8 mouse cellular contexts compared by ENCODE assay signal in the genomic region with DNA sequence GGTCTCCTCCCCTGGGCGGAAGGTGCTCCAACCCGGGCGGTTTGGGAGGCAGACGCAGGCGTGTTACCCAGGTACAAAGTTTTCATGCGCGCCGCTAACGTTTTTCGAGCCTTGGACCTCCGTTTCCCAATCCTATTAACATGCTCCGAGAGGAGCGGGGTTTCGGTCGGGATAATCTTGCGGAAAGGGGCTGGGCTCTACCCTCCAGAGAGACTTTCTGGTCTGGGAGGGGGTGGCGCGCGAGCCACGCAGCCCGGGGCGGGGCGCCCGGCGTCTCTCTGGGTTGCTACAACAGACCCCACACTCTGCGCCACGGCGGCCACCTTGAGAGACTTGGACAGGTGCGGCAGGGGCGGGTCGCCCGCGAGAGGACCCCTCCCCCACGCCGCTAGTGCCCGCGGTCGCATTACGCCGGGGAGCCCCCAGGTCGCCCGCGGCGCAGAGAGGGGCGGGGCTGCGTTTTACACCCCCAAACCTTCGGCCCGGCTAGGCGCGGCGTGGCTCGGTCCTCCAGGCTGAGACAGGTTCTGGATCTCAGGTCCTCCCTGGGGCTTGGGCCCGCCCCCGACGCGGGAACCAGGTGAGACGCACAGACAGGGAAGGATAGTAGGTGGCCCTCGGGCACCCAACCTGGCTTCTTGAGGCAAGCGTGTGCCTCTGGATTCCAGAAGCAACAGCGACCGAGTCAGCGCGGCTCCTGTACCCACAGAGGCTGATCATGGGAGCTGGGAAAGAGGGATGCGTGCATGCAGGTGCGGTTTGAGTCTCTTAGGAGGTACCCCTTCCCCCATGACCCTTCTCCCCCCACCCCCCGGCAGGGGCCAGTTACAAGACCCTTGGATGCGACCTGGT. TPM values are rescaled to one million over a fixed set of nuclear protein-coding genes. Genes with fewer than 3 reads are reported as not detected.
DNase-seq lines count a peak whose midpoint lies in the region; ATAC-seq lines count a peak whose summit lies in the region.

No protein-coding gene starts in this region.

- peak overlapping the region; percentile 57 for H3K9ac ChIP-seq in embryonic facial prominence, embryonic 14.5 days (ENCODE audit: low read depth, low read length)
- peak overlapping the region; percentile 61 for H3K9ac ChIP-seq in lung, embryonic 16.5 days (ENCODE audit: low read length)
- peak overlapping the region; percentile 63 for H3K9ac ChIP-seq in stomach, embryonic 16.5 days (ENCODE audit: low read length)

- peak overlapping the region; percentile 94 for H3K4me2 ChIP-seq in embryonic facial prominence, embryonic 14.5 days (ENCODE audit: low read depth, low read length)
- peak overlapping the region; percentile 73 for H3K4me2 ChIP-seq in lung, embryonic 16.5 days (ENCODE audit: low read depth, low read length)
- peak overlapping the region; percentile 85 for H3K4me2 ChIP-seq in stomach, embryonic 16.5 days (ENCODE audit: low read depth, low read length)

- H3K4me3 ChIP-seq in embryonic facial prominence, embryonic 14.5 days (ENCODE audit: low read depth, low read length), result peak overlapping the region; percentile 50
- peak overlapping the region; percentile 57 for H3K4me3 ChIP-seq in lung, embryonic 16.5 days (ENCODE audit: low read length)
- H3K4me3 ChIP-seq in stomach, embryonic 16.5 days (replicated peaks; ENCODE audit: low read length), result peak overlapping the region; percentile 54

- no peaks in the 10 kb centered on the region for H3K36me3 ChIP-seq in embryonic facial prominence, embryonic 14.5 days (ENCODE audit: control insufficient read depth, insufficient read depth, low read length)
- no peaks in the 10 kb centered on the region for H3K36me3 ChIP-seq in lung, embryonic 16.5 days (ENCODE audit: control insufficient read depth, insufficient read depth, low read length)
- H3K36me3 ChIP-seq in stomach, embryonic 16.5 days (ENCODE audit: control insufficient read depth, insufficient read depth, low read length), result no peaks in the 10 kb centered on the region

- peak; percentile 25 for DNase-seq in thymus, postnatal 4 days
- no peak for DNase-seq in thymus, adult 18-20 months
- DNase-seq in embryonic facial prominence, embryonic 14.5 days (ENCODE audit: low spot score), result peak; percentile 24
- DNase-seq in kidney, adult 9 months, result peak; percentile 72
- DNase-seq in B cell, adult 2 months, result no peak
- DNase-seq in heart, postnatal 4 days, result no peak

- H3K27me3 ChIP-seq in embryonic facial prominence, embryonic 14.5 days (replicated peaks; ENCODE audit: control insufficient read depth, insufficient read depth, low read length), result peaks cover 71% of the 10 kb centered on the region
- H3K27me3 ChIP-seq in lung, embryonic 16.5 days (ENCODE audit: control insufficient read depth, insufficient read depth, low read depth, low read length), result peaks cover 43% of the 10 kb centered on the region
- peaks cover 51% of the 10 kb centered on the region for H3K27me3 ChIP-seq in stomach, embryonic 16.5 days (ENCODE audit: control insufficient read depth, insufficient read depth, low read length)

- no peak overlapping the region for H3K27ac ChIP-seq in embryonic facial prominence, embryonic 14.5 days (replicated peaks; ENCODE audit: low read depth, low read length)
- H3K27ac ChIP-seq in lung, embryonic 16.5 days (ENCODE audit: low read length), result peak overlapping the region; percentile 65
- H3K27ac ChIP-seq in stomach, embryonic 16.5 days (ENCODE audit: low read length), result peak overlapping the region; percentile 57; the same call in 1 of the 2 replicates

- peak; percentile 76 for ATAC-seq in embryonic facial prominence, embryonic 14.5 days (ENCODE audit: low read depth)
- ATAC-seq in lung, embryonic 16.5 days (ENCODE audit: low read depth), result peak; percentile 77
- peak; percentile 54 for ATAC-seq in stomach, embryonic 16.5 days (ENCODE audit: insufficient read depth, low FRiP score)

- no peaks in the 10 kb centered on the region for H3K9me3 ChIP-seq in embryonic facial prominence, embryonic 14.5 days (ENCODE audit: control insufficient read depth, low read length)
- no peaks in the 10 kb centered on the region for H3K9me3 ChIP-seq in lung, embryonic 16.5 days (ENCODE audit: control insufficient read depth, low read length)
- no peaks in the 10 kb centered on the region for H3K9me3 ChIP-seq in stomach, embryonic 16.5 days (replicated peaks; ENCODE audit: control insufficient read depth, low read length)

- under 1% methylated on average over 45 of the region's 67 CpGs for WGBS in embryonic facial prominence, embryonic 14.5 days
- WGBS in lung, embryonic 16.5 days, result under 1% methylated on average over 67 of the region's 67 CpGs
- WGBS in stomach, embryonic 16.5 days, result under 1% methylated on average over 67 of the region's 67 CpGs

- peaks cover 8% of the 10 kb centered on the region; the same call in 1 of the 2 replicates for H3K4me1 ChIP-seq in embryonic facial prominence, embryonic 14.5 days (ENCODE audit: control insufficient read depth, insufficient read depth, low read length)
- peaks cover 7% of the 10 kb centered on the region; the same call in 1 of the 2 replicates for H3K4me1 ChIP-seq in lung, embryonic 16.5 days (replicated peaks; ENCODE audit: control insufficient read depth, insufficient read depth, low read length)
- H3K4me1 ChIP-seq in stomach, embryonic 16.5 days (ENCODE audit: control insufficient read depth, insufficient read depth, low read length), result no peaks in the 10 kb centered on the region

RNA-seq across cellular contexts. Expression of a gene that starts 23.7 kb away (rescaled TPM):
- polyA plus RNA-seq in embryonic facial prominence, embryonic 14.5 days (2014; fragmentation: Nextera tagmentation; extraction: Ambion mirVana), result 0.72 and 1.0 TPM in 2 replicates
- polyA plus RNA-seq in lung, embryonic 16.5 days (2015; fragmentation: Nextera tagmentation; extraction: Ambion mirVana), result 1.6 and 1.8 TPM in 2 replicates
- 1.1 and 1.6 TPM in 2 replicates for polyA plus RNA-seq in stomach, embryonic 16.5 days (2015; fragmentation: Nextera tagmentation; extraction: Ambion mirVana)
- total RNA-seq in heart, postnatal 4 days (2021), result under 1 TPM; 0.88 to 0.97 TPM

Comparison
In these comparisons a context has a peak if more than half of its experiments do, and no peak if none do; other contexts are left out.
1. DNase-seq: peak in thymus, postnatal 4 days (single experiment), embryonic facial prominence, embryonic 14.5 days (single experiment) and kidney, adult 9 months (single experiment); none in thymus, adult 18-20 months (0 of 2), B cell, adult 2 months (0 of 2) and heart, postnatal 4 days (single experiment).
2. Peak in every context shown above with its lines, with median percentiles within 50 percentile points of each other: ATAC-seq, H3K4me2 ChIP-seq, H3K4me3 ChIP-seq and H3K9ac ChIP-seq.